Mouse (Mus musculus) cortical plate, adult 2 months (tissue): Measurements from ENCODE around the gene Capzb.

Source experiments
- CTCF ChIP-seq: fragments of 200-500 bp; IDR thresholded peaks from 2 replicates; pipeline ENCODE4 v1.5.1; 2011; ENCODE audit warnings: mild to moderate bottlenecking, control low read depth, low read length; ENCODE audit not compliant: insufficient read depth; ENCODE audit errors: extremely low read depth
- POLR2A ChIP-seq: fragments of 200-500 bp; IDR thresholded peaks from 2 replicates; pipeline ENCODE4 v1.6.1; 2011; ENCODE audit warnings: mild to moderate bottlenecking, low read length, control low read depth; ENCODE audit not compliant: insufficient read depth; ENCODE audit errors: extremely low read depth

- peak; percentile 53 for TF ChIP-seq CTCF
- no peak for TF ChIP-seq POLR2A
Observed at GRCm38 (mm10) chr4:139232479-139233145, 39.9 kb downstream of the Capzb start.
